Mouse (Mus musculus) kidney, postnatal 4 days (tissue): ENCODE results near the gene Magi1.

Source experiments
- DNase-seq, 2 experiments: peaks; one replicate each; pipeline ENCODE4 v3.0.0; 2021; ENCODE audit warnings: mixed read lengths in 2 of 2

The Magi1 gene

DNA sequence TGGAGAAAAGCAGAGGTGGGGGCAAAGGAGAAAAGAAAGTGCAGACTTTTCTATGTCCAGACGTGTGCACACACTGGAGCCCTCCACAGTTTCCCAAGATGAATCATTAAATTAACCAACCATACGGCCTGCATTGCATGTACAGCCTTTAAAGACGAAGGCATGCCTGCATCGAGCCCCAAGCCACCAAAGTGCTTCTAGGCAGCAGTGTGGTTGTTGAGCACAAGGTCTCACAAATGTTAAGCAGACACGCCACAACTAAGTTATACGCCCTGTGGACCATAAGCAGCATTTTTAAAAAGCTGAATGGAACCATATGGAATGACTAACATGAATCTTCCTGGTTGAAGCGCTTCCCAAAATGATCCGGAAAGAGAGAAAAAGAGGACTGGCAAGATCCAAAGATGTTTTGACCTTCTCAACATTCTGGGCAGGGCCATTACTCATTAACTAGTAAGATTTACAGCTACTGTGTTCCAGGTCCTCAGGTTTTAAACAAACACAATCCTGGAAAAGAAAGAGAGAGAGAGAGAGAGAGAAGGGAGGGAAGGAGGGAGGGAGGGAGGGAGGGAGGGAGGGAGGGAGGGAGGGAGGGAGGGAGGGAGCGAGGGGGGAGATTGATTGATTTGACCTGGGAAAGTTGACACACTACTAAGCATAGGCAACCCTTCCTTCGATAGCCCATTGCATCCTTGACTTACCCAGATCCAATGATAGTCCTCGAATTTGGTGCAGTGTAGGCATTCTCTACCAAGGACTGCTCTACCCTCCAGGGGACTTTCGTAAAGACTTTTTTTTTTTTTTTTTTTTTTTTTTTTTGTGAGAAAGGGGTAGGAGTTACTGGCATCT, 26.5 kb downstream of the Magi1 start:
- DNase-seq = peak; percentile 36 to 54

DNA sequence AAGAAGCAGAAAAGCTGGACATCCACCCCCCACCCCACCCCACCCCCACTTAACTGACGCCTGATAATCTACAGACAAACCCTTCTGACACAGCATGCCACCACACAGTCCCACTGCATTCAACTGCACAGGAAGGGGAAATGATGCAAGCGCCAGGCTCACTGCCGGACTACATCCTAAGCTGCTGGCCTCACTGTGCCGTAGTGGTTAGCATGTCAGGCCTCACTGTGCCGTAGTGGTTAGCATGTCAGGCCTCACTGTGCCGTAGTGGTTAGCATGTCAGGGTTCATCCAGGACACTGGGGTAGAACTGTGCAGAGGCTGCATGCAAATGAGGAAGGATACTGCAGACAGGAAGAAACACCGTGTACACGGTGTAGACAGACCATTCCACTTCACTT, 29.8 kb downstream of the Magi1 start:
- peak in 1 of 2 experiments; percentile 19 for DNase-seq

DNA sequence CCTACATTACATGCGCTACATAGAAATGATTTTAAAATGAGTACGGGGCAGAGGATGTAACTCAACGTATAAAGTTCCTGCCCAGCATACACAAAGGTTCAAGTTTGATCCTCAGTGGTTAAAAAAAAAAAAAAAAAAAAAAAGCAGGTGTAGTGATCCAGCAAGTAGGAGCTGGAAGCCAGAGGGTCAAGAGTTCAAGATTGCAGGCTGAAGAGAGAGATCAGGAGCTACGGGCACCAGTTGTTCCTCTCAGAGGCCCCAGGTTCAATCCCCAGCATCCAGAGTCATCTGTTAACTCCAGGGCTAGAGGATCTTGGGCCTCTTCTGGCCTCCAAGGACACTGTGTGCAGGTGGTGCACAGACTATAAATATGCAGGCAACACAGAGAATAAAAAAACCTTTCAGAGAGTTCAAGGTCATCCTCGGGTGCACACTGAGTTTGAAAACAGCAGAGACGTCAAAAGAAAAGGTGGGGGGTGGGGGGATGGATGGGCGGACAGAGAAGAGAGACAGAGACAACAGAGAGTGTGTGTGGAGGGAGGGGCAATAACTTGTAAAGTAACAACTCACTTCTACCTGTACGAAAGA, 32.3 kb downstream of the Magi1 start:
- DNase-seq = no peak

DNA sequence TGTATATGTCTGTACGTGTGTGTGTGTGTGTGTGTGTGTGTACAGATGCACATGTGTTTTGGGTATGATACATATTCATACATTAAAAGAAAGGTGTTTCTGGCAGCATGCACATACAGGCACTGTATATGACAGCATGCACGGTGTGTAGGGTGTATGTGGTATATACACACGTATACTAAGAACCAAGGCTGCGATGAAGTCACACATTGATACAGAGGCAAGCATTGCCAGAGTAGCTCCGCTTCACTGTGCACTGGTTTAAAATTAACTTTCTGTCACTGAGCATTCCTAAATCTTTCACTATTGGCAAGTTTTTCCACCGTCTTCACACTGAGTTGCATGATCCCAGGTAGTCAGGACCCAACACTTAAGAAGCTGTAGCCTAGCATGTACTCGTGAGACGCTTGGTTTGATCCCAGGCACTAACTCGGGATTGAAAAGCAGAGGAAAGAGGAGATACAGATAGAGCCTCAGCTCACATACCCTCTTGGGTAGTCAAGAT, 34.4 kb downstream of the Magi1 start:
- no peak for DNase-seq

DNA sequence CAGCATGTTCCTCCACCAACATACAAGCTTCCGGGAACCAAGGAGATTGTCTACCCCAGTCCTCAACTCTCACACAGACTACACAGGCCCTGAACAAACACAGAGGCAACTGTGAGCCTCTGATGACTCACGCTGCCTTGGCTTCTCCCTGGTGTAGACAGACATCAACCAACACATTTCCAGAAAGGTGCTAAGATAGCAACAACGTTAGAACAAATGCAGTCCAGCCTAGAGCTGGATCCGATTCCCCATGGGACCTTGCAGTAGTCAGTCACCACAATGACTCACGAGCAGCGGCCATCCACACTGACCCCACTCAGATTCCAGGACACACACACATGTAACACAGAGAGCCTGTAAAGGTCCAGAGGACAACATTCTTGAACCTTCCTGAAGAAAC, 42.5 kb downstream of the Magi1 start:
- DNase-seq = no peak

DNA sequence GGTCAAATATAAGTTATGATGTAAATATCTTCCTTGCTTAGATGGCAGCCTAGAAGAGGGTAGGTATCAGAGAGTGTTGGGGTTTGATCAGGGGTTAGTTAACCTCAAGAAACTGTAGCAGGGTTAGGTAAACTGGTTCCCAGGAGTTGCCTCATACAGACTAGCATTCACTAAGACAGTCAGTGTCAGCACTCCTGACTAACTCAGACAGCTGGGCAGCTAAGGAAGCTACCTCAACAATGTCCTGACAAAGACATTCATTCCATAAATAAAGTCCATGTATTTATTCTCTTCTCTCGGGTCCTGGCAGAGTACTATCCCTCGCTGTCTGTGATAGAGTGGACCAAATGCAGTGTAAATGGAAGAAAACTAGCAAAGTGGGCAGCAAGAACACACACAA, 45.1 kb downstream of the Magi1 start:
- DNase-seq = no peak

DNA sequence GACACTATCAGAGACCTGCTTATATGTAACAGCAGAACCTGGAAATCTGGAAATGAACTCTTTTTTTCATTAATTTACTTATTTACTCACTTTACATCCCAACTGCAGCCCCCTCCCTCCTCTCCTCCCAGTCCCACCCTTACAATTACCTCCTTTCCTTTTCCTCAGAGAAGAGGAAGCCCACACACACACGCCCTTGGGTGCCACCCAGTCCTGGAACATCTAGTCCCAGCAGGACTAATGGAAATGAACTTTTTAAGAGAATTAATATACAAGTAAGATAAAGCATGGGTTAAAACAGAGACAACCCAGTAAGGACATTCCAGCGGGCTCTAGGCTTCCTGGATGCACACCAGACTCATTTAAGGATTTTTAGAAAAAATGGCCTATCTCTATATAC, 46.8 kb downstream of the Magi1 start:
- DNase-seq = no peak

DNA sequence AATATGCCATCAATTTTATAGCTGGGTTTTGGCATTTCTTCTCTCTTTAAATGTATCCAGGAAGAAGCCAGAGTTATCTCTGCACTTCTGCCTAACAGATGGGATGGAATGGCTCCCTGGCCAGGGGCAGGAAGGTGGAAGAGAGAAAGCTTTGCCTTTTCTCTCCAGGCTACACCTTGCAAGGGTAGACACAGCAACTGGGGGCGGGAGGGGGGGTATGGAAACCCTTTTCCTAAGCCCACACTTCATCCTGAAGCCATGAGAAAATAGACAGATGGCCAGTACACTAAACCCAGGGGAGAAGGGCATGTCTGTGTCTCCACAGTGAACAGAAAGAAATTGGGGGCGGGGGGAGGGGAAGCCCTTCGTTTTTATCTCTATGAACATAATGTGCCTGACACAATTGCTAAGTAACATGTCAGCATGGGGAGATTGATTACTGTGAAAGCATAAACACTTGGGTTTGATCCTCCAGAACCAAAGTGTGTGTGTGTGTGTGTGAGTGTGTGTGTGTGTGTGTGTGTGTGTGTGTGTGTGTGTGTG, 51.4 kb downstream of the Magi1 start:
- no peak for DNase-seq

DNA sequence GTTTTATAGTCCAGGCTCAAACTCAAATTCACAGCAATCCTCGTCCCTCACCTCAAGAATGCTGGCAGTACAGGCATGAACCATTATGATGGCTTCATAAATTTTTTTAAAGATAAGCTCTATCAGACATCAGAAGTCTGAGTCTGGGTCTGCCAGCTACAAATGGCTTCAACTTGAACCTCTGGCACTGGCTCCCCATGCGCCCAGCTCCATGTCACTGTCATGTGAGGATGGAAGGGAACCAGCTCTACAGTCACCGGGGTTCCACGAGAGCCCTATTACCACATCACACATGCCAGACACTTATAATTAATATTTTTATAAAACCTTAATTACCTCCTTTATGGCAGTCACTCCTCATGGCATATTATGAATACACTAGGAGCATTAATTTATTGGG, 51.9 kb downstream of the Magi1 start:
- no peak for DNase-seq

DNA sequence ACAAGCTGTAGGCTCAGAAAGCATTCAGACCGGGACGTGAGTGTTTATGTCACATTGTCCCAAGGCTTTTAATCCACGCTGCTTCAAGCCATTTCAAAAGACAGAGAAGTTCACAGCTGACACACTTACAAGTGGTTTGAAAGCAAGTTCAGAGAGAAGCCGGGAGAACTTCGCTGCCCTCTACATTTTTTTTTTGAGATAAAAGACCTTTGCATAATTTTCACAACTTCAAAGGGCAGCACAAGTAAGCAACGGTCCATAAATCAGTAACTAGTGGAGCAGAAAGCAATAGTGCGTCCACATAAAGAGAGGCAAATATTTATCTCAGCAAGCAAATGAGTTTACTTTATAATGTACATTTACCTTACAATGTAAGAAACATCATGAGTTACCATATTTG, 52.4 kb downstream of the Magi1 start:
- no peak for DNase-seq

DNA sequence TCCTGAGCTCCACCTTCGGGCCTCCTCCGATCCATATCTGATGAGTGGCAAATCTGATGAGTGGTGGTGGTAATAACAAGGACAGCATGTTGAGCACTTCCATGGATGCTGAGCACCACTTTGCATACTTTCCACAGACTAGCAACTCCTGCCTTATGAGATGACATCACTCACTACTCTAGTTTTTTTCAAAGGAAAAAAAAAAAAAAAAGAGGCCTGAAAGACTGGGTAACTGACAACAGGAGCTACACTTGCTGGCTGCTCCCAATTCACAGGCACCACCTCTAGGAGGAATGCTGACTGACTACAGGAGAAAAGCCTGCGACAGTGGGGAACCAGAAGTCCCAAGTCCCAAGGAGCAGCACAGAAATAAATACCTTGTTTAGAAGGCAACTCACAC, 52.8 kb downstream of the Magi1 start:
- no peak for DNase-seq

DNA sequence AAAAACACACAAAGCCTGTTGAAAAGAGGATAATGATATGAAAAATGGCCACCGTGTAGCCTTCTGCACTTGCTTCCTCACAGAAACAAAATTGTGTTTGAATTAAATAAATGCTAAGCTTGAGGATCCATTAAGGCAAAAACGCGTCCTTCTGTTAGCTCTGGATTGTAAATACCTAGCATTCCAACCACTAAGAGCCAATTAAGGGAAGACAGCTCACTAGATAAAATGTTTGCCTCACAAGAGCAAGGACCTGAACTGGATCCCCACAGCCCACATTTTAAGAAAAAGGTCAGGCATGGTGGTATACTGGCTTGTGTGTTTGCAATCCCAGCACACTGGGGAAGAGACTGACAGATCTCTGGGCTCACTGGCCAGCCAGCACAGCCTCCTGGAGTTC, 53.6 kb downstream of the Magi1 start:
- DNase-seq = no peak

DNA sequence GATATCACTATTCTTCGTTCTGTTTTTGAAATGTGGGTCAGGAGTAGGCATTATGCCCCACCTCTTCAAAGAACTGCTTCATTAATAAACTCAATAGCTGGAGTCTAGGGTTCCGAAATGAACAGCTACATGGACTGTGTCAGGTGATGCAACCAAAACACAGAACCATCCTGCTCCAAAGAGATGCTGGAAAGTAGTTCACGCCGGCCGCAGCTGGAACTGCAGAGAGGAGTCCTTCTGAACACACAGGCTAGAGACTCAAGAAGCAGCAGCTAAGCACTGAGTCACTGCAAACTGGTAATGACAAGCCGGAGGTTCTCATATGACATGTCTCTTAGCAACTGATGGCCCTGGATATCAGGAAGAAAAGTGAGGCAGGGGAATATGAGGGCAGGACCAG, 57.5 kb downstream of the Magi1 start:
- DNase-seq = no peak

DNA sequence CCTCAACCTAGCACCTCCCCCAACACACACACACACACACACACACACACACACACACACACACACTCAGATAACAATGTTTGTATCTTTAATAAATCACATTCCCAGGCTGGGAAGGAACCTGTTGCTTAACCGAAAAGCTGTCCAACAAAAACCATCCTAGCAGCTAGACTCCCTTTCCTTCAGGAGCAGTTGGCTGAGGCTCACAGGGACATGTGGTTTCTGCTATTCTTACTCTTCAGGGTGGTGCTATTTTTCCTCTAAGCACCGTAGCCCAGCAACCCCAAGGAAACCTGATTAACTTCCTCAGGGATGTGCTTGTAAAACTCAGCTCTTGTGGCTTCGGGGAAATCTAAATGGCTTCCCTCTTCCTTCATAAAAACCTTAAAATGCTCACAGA, 57.9 kb downstream of the Magi1 start:
- no peak for DNase-seq

DNA sequence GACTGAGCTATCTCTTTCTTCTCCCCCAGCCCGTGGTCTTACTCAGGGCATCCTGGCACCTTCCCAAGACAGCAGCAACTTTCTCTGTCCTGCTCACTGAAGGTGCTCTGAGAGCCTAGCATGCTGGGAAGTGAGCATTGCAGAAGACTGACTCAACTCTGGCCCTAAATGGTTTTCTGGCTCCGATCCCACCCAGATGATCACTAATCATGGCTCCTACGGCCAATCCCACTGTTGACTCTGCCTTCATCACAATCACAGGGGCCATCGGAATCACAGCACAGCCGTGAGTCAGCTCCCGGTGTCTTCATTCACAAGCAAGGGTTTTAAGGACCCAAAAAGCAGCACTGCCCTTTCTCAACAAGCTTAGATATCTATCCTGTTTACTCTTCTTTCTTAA, 58.6 kb downstream of the Magi1 start:
- DNase-seq = no peak

DNA sequence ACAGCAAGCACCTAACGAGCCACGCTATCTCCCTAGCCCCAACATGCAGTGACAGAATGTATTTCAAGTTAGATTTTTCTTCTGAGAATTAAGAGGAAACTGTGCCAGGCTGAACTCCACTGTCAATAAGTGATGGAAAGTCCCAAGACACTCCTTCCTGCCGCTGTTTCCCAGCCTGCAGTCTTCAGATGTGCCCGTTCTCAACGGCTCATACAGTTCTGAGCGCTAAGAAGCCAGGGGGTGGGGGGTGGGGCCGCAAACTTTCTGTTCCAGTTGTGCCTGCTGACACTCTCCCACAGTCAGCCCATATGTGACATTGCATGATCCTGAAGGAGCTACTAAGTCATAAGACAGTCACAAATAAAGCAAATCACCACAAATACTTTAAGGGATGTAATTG, 61.5 kb downstream of the Magi1 start:
- no peak for DNase-seq

DNA sequence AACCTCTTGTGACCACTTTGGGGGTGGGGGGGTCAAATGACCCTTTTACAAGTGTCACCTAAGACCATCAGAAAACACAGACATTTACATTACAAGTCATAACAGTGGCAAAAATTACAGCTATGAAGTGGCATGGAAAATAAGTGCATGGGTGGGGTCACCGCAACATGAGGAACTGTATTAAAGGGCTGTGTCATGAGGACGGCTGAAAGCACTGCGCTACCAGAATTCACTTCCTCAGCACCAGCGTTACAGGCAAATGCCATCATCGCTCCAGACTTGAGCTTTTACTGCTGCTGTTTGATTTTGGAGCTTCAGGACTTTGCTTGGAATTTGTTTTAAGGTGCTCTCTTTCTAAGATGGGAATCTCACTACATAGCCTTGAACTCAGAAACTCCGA, 62.0 kb downstream of the Magi1 start:
- no peak for DNase-seq

DNA sequence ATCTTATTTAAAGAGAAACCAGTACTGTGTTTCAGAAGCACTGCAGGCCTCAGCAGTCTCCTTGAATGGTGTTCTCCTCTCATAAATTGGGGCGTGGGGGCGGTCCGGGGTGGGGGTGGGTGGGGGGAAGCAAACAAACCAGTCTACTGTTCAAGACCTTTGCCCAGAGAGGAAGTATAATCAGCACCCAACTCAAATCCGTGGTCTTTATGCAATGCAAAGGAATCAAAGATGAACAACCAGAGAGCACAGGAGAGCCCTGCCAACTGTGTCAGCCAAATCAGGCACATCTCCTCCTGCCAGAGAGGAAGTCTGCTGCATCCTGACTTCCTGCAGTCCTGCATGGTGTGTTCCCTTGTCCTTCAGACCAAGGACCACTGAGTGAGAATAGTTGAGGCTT, 65.6 kb downstream of the Magi1 start:
- no peak for DNase-seq

DNA sequence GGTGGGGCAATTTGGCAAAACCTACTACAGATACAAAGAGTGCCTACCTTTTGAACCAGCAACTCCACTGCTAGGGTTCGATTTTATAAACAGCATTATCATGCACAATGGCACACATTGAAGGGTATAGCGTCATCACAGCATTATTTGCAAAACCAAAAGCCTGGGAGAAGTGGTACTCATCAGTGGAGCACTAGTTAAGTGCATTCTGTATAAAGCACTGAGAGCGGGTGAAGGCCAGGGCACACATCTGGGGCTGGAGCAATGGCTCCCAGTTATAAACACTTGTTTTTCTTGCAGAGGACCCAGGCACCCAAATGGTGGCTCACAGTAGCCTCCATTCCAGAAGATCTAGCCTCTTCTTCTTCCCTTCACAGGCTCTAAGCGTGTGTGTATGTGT, 67.9 kb downstream of the Magi1 start:
- DNase-seq = no peak

DNA sequence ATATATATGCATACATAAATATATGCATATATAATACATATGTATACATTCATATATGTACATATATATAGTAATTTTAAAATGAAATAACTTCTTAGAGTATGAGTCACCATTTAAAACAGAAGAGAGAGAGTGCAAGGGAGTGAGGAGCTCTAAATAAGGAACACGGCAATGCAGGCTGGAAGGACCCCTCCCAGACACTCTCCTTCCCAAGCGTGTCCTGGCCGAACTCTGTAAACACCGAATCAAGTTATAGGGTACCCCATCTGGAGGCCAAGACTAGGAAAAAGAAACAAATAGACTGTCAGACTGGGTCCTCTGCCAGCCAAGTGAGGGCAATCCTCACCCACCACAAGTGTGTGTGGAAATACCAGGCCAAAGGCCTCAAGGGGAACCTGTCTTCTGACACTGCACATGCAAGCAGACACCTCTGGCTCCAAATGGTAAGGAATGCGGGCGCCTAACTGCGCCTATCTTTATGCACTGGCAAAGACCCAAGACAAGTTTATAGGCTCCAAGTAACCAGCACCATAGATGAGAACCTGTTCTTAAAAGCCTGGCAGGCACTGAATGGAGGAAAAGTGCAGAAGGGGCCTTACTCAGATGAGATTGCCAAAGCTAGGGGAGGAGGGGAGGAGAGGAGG, 68.7 kb downstream of the Magi1 start:
- no peak for DNase-seq

DNA sequence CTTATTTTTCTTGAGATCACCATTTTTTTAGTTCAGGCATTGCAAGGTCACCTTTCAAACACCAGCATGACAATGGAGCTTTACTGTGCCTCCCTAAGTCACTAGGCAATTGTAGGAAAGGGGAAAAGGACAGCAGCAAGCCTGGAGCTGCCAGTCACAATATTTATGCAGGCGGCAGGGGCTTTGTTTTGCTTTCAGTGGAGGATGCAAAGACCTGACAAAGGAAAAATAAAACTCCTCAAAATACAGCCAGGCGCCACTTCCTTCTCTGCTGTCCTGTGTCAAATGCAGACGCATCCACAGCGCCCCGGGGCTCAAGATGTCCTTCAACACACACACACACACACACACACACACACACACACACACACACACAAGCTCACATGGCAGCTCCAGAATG, 77.8 kb downstream of the Magi1 start:
- peak; percentile 36 to 43 for DNase-seq

DNA sequence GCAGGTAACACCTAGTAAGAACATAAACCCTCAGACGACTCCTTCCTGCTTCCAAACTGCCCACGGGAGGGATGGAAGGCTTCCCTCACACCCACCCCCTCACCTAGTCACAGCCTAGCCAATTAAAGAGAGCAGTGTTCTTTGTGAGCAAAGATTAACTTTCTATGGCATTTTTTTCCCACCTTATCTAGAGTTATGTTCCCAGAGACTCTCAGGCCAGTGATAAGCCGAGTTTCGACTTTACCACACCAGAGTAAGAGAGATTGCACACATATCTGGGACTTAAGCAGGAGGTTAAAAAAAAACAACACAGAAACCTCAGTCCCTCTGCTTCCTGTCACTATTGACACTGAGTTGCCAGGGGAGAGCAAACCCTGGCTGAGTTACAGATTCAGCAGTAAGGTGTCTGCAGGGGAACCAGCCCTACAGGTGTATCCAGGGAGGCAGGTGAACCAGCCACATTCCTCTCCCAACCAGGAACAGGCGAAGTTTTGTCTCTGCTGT, 80.0 kb downstream of the Magi1 start:
- DNase-seq = no peak

DNA sequence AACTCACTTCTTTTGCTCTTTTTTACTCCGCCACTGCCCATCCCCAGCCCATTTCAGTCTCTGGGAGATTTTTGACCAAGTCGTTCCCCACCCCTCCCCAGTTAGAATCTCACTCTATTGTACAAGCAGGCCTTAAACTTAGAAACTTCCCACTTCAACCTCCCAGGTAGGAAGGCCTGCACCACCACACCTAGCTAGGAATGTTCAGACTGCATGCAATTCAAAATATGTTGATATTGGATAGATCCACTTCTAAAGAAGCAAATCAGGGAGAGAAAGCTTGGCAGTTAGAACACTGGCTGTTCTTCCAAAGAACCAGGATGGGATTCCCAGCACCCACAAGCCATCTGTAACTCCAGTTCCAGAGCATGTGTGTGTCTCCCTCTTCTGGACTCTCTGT, 81.8 kb downstream of the Magi1 start:
- no peak for DNase-seq

DNA sequence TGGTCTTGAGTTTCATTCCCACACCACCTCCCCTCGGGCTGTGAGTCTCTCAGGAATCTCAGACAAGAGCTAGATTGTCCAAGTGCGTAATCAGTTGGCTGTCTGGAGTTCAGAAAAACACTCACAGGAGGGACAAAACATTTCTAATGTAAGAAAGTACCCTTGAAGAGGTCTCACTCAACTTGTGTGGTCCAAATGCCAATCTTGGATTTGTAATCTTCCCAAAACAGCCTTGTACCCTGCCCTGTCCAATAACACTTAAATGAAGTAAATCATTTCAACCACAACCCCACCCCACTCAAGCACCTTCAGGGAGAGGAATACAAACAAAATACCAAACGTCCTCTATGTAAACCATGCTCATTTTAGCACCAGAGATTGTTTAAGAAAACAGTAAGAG, 82.8 kb downstream of the Magi1 start:
- DNase-seq = no peak
